Comparison of ENCODE assay signal across 11 mouse cellular contexts in the genomic region with DNA sequence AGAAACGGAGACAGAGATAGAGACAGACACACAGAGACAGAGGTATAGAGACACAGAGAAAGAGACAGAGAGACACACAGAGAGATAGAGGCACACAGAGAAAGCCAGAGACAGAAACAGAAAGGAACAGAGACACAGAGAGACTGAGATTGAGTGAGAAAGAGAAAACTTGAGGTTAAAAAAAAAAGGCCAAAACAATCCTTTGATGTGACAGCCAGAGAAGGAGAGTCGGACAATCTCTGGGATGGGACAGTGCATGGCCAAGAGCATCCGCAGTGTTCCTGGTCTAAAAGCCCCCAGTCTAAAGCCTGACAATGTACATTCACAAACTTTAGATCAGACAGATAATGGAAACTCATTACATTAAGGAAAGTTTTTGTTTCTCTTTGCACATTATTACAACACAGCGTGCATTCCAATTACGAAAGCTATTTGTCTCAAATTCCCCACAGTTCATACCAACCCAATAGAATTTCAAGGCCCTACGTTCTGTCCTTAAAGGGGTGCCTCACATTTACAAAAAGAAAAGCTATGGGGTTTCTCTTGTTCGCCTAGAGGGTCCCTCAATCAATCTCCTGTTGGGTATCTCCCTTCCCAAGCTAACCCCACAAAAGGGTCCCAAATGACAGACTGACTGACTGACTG. TPM values are rescaled to one million over a fixed set of nuclear protein-coding genes. Genes with fewer than 3 reads are reported as not detected.
A peak's percentile ranks its signal among the peaks of the same experiment; 100 is the strongest.
DNase-seq lines count a peak whose midpoint lies in the region; ATAC-seq and TF ChIP-seq lines count a peak whose summit lies in the region.
"Had no signal": no experiment of that assay in that cellular context is flagged by ENCODE, and none has a peak within 500 bp of the region (broad histone marks: within the 10 kb centered on the region; RNA-seq: fewer than 3 reads in every experiment).

No protein-coding gene starts in this region.

- H3K9me3 ChIP-seq in heart, embryonic 13.5 days, result no peaks in the 10 kb centered on the region
- H3K9me3 ChIP-seq in heart, embryonic 12.5 days (replicated peaks), result no peaks in the 10 kb centered on the region
- H3K9me3 ChIP-seq in lung, embryonic 15.5 days, result no peaks in the 10 kb centered on the region

- TF ChIP-seq POLR2A in bone marrow macrophage, adult 2 months (IDR thresholded peaks at IDR 0.05; ENCODE audit: borderline replicate concordance, low read depth, low read length), result no peak
- no peak for TF ChIP-seq POLR2A in myocyte (IDR thresholded peaks at IDR 0.05; ENCODE audit: insufficient read length, low read depth)

- WGBS in heart, embryonic 13.5 days, result 72% methylated on average over 7 of the region's 7 CpGs
- 76% methylated on average over 7 of the region's 7 CpGs for WGBS in heart, embryonic 12.5 days
- 62% methylated on average over 7 of the region's 7 CpGs for WGBS in lung, embryonic 15.5 days

- intact Hi-C loops in left cerebral cortex, postnatal 4 days (cut with DNase I), result no loop called here
- intact Hi-C loops in left cerebral cortex, postnatal 36 days (cut with DNase I), result no loop called here

- peaks cover 25% of the 10 kb centered on the region for H3K79me2 ChIP-seq in myocyte (ENCODE audit: control insufficient read depth, insufficient read depth)

- no peak overlapping the region for H3K4me2 ChIP-seq in heart, embryonic 13.5 days
- no peak overlapping the region for H3K4me2 ChIP-seq in heart, embryonic 12.5 days
- H3K4me2 ChIP-seq in lung, embryonic 15.5 days, result 0 out of 2 replicates have a peak overlapping the region, but pooled peaks have one; percentile 6
- H3K4me2 ChIP-seq in myocyte (ENCODE audit: low read depth), result peak overlapping the region; percentile 63
- H3K4me2 ChIP-seq: liver, embryonic 11.5 days had no signal

- peaks cover 12% of the 10 kb centered on the region; the same call in 1 of the 2 replicates for H3K4me1 ChIP-seq in heart, embryonic 13.5 days
- 0 out of 2 replicates have a peak, but pooled peaks cover 3% of the 10 kb centered on the region for H3K4me1 ChIP-seq in heart, embryonic 12.5 days (replicated peaks)
- H3K4me1 ChIP-seq in lung, embryonic 15.5 days, result peaks cover 28% of the 10 kb centered on the region
- H3K4me1 ChIP-seq in bone marrow macrophage, adult 2 months (ENCODE audit: control insufficient read depth, insufficient read depth, low read length), result peaks cover 25% of the 10 kb centered on the region

- ATAC-seq in heart, embryonic 13.5 days (ENCODE audit: extremely low read depth, insufficient number of reproducible peaks, low FRiP score, low TSS enrichment), result no peak
- ATAC-seq in heart, embryonic 12.5 days (ENCODE audit: insufficient number of reproducible peaks, low FRiP score), result no peak
- no peak; the same call in 1 of the 2 replicates for ATAC-seq in lung, embryonic 15.5 days (ENCODE audit: borderline replicate concordance, extremely low read depth, low FRiP score, low TSS enrichment)

- H3K27ac ChIP-seq in heart, embryonic 13.5 days (replicated peaks), result 0 out of 2 replicates have a peak overlapping the region, but pooled peaks have one; percentile 6
- H3K27ac ChIP-seq in heart, embryonic 12.5 days (ENCODE audit: poor library complexity, severe bottlenecking), result no peak overlapping the region
- peak overlapping the region; percentile 74 for H3K27ac ChIP-seq in lung, embryonic 15.5 days
- peak overlapping the region; percentile 91 for H3K27ac ChIP-seq in bone marrow macrophage, adult 2 months (ENCODE audit: insufficient read depth, low read depth, low read length)

- no peak overlapping the region for H3ac ChIP-seq in myocyte (ENCODE audit: control insufficient read depth, insufficient read length)

- no peak overlapping the region for H3K9ac ChIP-seq in heart, embryonic 13.5 days
- H3K9ac ChIP-seq in heart, embryonic 12.5 days, result no peak overlapping the region
- no peak overlapping the region for H3K9ac ChIP-seq in lung, embryonic 15.5 days

- DNase-seq in lung, postnatal 10 days, result no peak
- DNase-seq in left cerebral cortex, postnatal 4 days, result no peak
- DNase-seq in left cerebral cortex, postnatal 36 days (ENCODE audit: low spot score in 2 of 2), result no peak
- DNase-seq: cerebellum, adult 11 months; heart, postnatal 36 days had no signal

- H3K36me3 ChIP-seq in heart, embryonic 13.5 days, result peaks cover 51% of the 10 kb centered on the region
- peaks cover 32% of the 10 kb centered on the region for H3K36me3 ChIP-seq in heart, embryonic 12.5 days
- peaks cover 20% of the 10 kb centered on the region for H3K36me3 ChIP-seq in lung, embryonic 15.5 days
- peaks cover 21% of the 10 kb centered on the region for H3K36me3 ChIP-seq in myocyte (ENCODE audit: control insufficient read depth, insufficient read depth)

- no peak for TF ChIP-seq CTCF in bone marrow macrophage, adult 2 months (IDR thresholded peaks at IDR 0.05; ENCODE audit: low read depth, low read length)

- no peak overlapping the region for H3K4me3 ChIP-seq in heart, embryonic 13.5 days
- H3K4me3 ChIP-seq in heart, embryonic 12.5 days, result no peak overlapping the region
- no peak overlapping the region for H3K4me3 ChIP-seq in lung, embryonic 15.5 days
- peak overlapping the region; percentile 36 for H3K4me3 ChIP-seq in bone marrow macrophage, adult 2 months (ENCODE audit: insufficient read depth, low read length)
- no peak overlapping the region for H3K4me3 ChIP-seq in myocyte

- no peaks in the 10 kb centered on the region for H3K27me3 ChIP-seq in heart, embryonic 13.5 days (replicated peaks)
- H3K27me3 ChIP-seq in heart, embryonic 12.5 days (replicated peaks), result no peaks in the 10 kb centered on the region
- no peaks in the 10 kb centered on the region for H3K27me3 ChIP-seq in lung, embryonic 15.5 days
- no peaks in the 10 kb centered on the region for H3K27me3 ChIP-seq in myocyte (ENCODE audit: control insufficient read depth, insufficient read depth, insufficient read length)

TF ChIP-seq in myocyte, 11 proteins besides CTCF, POLR2A, EP300 and RAD21:
- TF ChIP-seq MYOD1 (IDR thresholded peaks at IDR 0.05; ENCODE audit: control insufficient read depth in 1 of 3, insufficient read length in 2 of 3, low read depth in 2 of 3) (no peak), E2F4 (IDR thresholded peaks at IDR 0.05; ENCODE audit: insufficient read depth) (no peak), MYOG (IDR thresholded peaks at IDR 0.05; ENCODE audit: control insufficient read depth in 1 of 3, insufficient read depth in 1 of 3, insufficient read length in 2 of 3, low read depth in 2 of 3) (no peak), MAX (IDR thresholded peaks at IDR 0.05; ENCODE audit: low read depth) (no peak), CEBPB (IDR thresholded peaks at IDR 0.05; ENCODE audit: insufficient read depth, poor library complexity, severe bottlenecking) (no peak), REST (IDR thresholded peaks at IDR 0.05; ENCODE audit: insufficient read depth, insufficient read length) (no peak), USF1 (IDR thresholded peaks at IDR 0.05; ENCODE audit: low read depth) (no peak), TCF3 (IDR thresholded peaks at IDR 0.05; ENCODE audit: insufficient read length, low read depth) (no peak), SRF (IDR thresholded peaks at IDR 0.05; ENCODE audit: control insufficient read depth, insufficient read length, low read depth) (no peak), POLR2AphosphoS2 (IDR thresholded peaks at IDR 0.05; ENCODE audit: insufficient read length, low read depth) (no peak)

RNA-seq across cellular contexts. Expression of gene Arid5b, which starts 39.0 kb away (rescaled TPM):
- polyA plus RNA-seq in heart, embryonic 13.5 days (2015; fragmentation: Nextera tagmentation; extraction: Ambion mirVana), result 17.9 and 19.6 TPM in 2 replicates
- polyA plus RNA-seq in heart, embryonic 12.5 days (2016; fragmentation: Nextera tagmentation; extraction: Ambion mirVana), result 18.9 and 19.3 TPM in 2 replicates
- polyA plus RNA-seq in lung, embryonic 15.5 days (2015; fragmentation: Nextera tagmentation; extraction: Ambion mirVana), result 36.7 and 39.1 TPM in 2 replicates
- polyA plus RNA-seq in bone marrow macrophage, adult 2 months (2012; ENCODE audit: insufficient read depth, insufficient read length, missing spikeins), result 25.9 and 26.5 TPM in 2 replicates
- polyA plus RNA-seq in myocyte (2012; fragmentation: generic; extraction: Trizol), result 7.7 TPM
- total RNA-seq in left cerebral cortex, postnatal 4 days (2021), result 10 to 100 TPM; 28.7 to 31.5 TPM
- 10 to 100 TPM; 27.8 to 34.3 TPM for total RNA-seq in left cerebral cortex, postnatal 36 days (2021)

Comparison
In these comparisons a context has a peak if more than half of its experiments do, and no peak if none do; other contexts are left out.
1. H3K4me2 ChIP-seq: peak in lung, embryonic 15.5 days (single experiment) and myocyte (single experiment); none in heart, embryonic 13.5 days (single experiment) and heart, embryonic 12.5 days (single experiment).